Comparison of ENCODE assay signal across 16 mouse cellular contexts in the genomic region with DNA sequence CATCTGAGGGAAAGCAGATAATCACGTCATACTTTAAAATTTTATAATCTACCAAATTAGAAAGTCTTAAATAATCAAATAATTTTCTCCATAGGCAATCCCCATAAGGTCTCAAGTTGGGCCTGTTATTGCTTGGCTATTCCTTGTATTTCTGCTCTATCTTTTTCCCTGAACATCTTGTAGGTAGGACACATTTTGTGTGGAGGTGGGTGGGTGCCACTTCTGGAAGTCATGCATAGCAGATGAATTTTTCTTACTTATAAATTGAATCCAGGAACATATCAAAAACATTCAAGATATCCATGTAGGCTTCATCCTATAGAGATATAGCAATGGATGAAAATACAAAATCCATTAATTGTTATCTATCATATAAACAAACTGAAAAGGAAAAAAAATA.
"Had no signal": no experiment of that assay in that cellular context is flagged by ENCODE, and none has a peak within 500 bp of the region (broad histone marks: within the 10 kb centered on the region; RNA-seq: fewer than 3 reads in every experiment).

No protein-coding gene starts in this region.

- DNase-seq: left cerebral cortex, postnatal 4 days; liver; liver, embryonic 13.5 days; liver, postnatal 0 days; lung, adult 2 months; lung, embryonic 14.5 days; lung, postnatal 10 days; lung, postnatal 14 days; lung, postnatal 36 days; lung, postnatal 4 days; midbrain, embryonic 14.5 days had no signal

- ATAC-seq: liver, embryonic 12.5 days; liver, postnatal 0 days; lung, postnatal 0 days; midbrain, embryonic 13.5 days; midbrain, embryonic 15.5 days; midbrain, embryonic 16.5 days had no signal
